Mouse (Mus musculus): ENCODE measurements around the gene Neu3. TPM values are rescaled to one million over a fixed set of nuclear protein-coding genes. Genes with fewer than 3 reads are reported as not detected.

Gene Neu3
- total and polyA plus RNA-seq, 3 experiments, result 6.6 to 9.0 (median 7.2) TPM

DNA sequence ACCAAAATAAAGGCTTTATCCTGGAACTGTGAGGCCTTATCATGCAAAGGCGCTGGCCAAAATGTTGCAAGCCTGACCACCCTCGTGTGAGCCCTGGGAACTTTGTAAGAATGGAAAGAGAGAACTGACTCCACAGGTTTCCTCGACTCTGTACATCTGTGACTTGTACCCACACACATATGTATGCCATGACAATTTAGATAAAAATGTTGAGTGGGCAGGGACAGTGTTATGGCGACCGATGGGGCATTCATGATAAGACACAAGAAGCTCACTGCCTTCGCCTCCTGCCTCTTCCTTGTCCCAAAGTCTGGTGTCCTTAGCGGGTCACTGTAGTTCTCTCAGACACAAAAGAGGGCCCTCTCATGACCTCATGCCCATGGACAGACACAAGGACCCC lies 29.1 kb downstream of the Neu3 start:
- H3K4me1 ChIP-seq (ENCODE audit: insufficient read depth, low read depth, low read length), result peaks cover 15% of the 10 kb centered on the region
- H3K36me3 ChIP-seq (replicated peaks), result no peaks in the 10 kb centered on the region
- H3K9me3 ChIP-seq (replicated peaks), result peaks cover 5% of the 10 kb centered on the region; the same call in 1 of the 2 replicates
- ATAC-seq (ENCODE audit: extremely low read depth, insufficient number of reproducible peaks, low FRiP score, poor library complexity, severe bottlenecking) (no peak), DNase-seq (ENCODE audit: low spot score) (no peak)
- no peak overlapping the region for H3K4me3 ChIP-seq (ENCODE audit: low read depth, low read length)
- peaks cover 33% of the 10 kb centered on the region for H3K27me3 ChIP-seq (ENCODE audit: insufficient read depth, low read length)
- no peak for TF ChIP-seq GATA2 (IDR thresholded peaks at IDR 0.05; ENCODE audit: borderline replicate concordance, low read depth, low read length)
- TF ChIP-seq TAL1 (conservative IDR thresholded peaks at IDR 0.05; ENCODE audit: low read depth, low read length), result no peak
- TF ChIP-seq GATA1 (IDR thresholded peaks at IDR 0.05; ENCODE audit: borderline replicate concordance, low read length), result no peak
- TF ChIP-seq CTCF (IDR thresholded peaks at IDR 0.05; ENCODE audit: low read depth, low read length), result no peak
- TF ChIP-seq POLR2AphosphoS5 (IDR thresholded peaks at IDR 0.05; ENCODE audit: insufficient replicate concordance, low read depth, low read length), result no peak

GRCm38 (mm10) chr7:99797911-99798647 lies 30.1 kb downstream of the Neu3 start:
- peak; percentile 59 for DNase-seq (ENCODE audit: low spot score)
- peaks cover 7% of the 10 kb centered on the region for H3K4me1 ChIP-seq (ENCODE audit: insufficient read depth, low read depth, low read length)
- no peaks in the 10 kb centered on the region for H3K36me3 ChIP-seq (replicated peaks)
- peak; percentile 58 for TF ChIP-seq CTCF (IDR thresholded peaks at IDR 0.05; ENCODE audit: low read depth, low read length)
- TF ChIP-seq POLR2AphosphoS5 (IDR thresholded peaks at IDR 0.05; ENCODE audit: insufficient replicate concordance, low read depth, low read length), result no peak
- H3K4me3 ChIP-seq (ENCODE audit: low read depth, low read length), result no peak overlapping the region
- peaks cover 38% of the 10 kb centered on the region for H3K27me3 ChIP-seq (ENCODE audit: insufficient read depth, low read length)
- peaks cover 5% of the 10 kb centered on the region; the same call in 1 of the 2 replicates for H3K9me3 ChIP-seq (replicated peaks)
- ATAC-seq (ENCODE audit: extremely low read depth, insufficient number of reproducible peaks, low FRiP score, poor library complexity, severe bottlenecking), result no peak

DNA sequence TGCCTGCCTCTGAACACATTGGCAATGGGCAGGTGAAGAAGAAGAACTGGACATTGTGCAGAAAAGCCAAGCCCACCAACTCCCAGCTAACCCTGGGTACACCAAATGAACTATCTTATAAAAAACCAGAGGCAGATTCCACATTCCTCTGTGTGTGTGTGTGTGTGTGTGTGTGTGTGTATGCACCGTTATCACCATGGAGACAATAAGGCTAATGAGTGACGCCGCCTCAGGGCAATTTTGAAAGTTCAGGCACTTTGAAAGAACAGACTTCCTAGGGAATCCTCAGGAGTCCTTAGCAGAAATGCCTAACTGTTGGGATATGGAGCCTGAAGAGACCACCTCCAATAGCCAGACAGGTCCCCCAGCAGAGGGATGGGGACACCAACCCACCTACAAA lies 31.0 kb downstream of the Neu3 start:
- peaks cover 5% of the 10 kb centered on the region; the same call in 1 of the 2 replicates for H3K9me3 ChIP-seq (replicated peaks)
- DNase-seq (ENCODE audit: low spot score) (no peak), ATAC-seq (ENCODE audit: extremely low read depth, insufficient number of reproducible peaks, low FRiP score, poor library complexity, severe bottlenecking) (no peak)
- H3K4me3 ChIP-seq (ENCODE audit: low read depth, low read length), result no peak overlapping the region
- peaks cover 41% of the 10 kb centered on the region for H3K27me3 ChIP-seq (ENCODE audit: insufficient read depth, low read length)
- no peaks in the 10 kb centered on the region for H3K36me3 ChIP-seq (replicated peaks)
- H3K4me1 ChIP-seq (ENCODE audit: insufficient read depth, low read depth, low read length), result peaks cover 3% of the 10 kb centered on the region; the same call in 1 of the 2 replicates
- no peak for TF ChIP-seq CTCF (IDR thresholded peaks at IDR 0.05; ENCODE audit: low read depth, low read length)
- no peak for TF ChIP-seq TAL1 (conservative IDR thresholded peaks at IDR 0.05; ENCODE audit: low read depth, low read length)
- no peak for TF ChIP-seq GATA2 (IDR thresholded peaks at IDR 0.05; ENCODE audit: borderline replicate concordance, low read depth, low read length)
- TF ChIP-seq POLR2AphosphoS5 (IDR thresholded peaks at IDR 0.05; ENCODE audit: insufficient replicate concordance, low read depth, low read length), result no peak
- TF ChIP-seq GATA1 (IDR thresholded peaks at IDR 0.05; ENCODE audit: borderline replicate concordance, low read length), result no peak

DNA sequence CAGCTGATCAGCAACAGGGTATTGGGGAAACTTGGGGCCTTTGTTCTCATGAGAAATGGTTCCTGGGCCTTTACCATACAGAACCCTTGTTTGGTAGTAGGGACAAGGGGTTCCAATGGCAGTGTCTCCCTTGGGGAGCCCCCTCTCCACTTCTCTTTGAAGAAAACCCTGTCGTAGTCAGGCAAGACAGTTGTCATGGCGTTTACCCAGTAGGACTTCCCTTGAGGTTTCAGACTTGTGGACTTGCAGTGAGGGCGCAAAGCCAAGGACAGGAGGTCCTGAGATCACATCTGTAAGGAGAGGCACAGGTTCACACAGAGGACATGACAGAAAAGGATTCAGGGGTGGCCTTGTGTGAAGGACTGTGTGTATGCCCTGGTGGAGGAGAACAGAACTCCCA lies 31.7 kb downstream of the Neu3 start:
- no peak overlapping the region for H3K4me3 ChIP-seq (ENCODE audit: low read depth, low read length)
- no peak for ATAC-seq (ENCODE audit: extremely low read depth, insufficient number of reproducible peaks, low FRiP score, poor library complexity, severe bottlenecking)
- peaks cover 3% of the 10 kb centered on the region; the same call in 1 of the 2 replicates for H3K4me1 ChIP-seq (ENCODE audit: insufficient read depth, low read depth, low read length)
- peaks cover 45% of the 10 kb centered on the region for H3K27me3 ChIP-seq (ENCODE audit: insufficient read depth, low read length)
- no peak for TF ChIP-seq CTCF (IDR thresholded peaks at IDR 0.05; ENCODE audit: low read depth, low read length)
- TF ChIP-seq TAL1 (conservative IDR thresholded peaks at IDR 0.05; ENCODE audit: low read depth, low read length), result no peak
- TF ChIP-seq POLR2AphosphoS5 (IDR thresholded peaks at IDR 0.05; ENCODE audit: insufficient replicate concordance, low read depth, low read length), result no peak
- TF ChIP-seq GATA1 (IDR thresholded peaks at IDR 0.05; ENCODE audit: borderline replicate concordance, low read length), result no peak
- TF ChIP-seq GATA2 (IDR thresholded peaks at IDR 0.05; ENCODE audit: borderline replicate concordance, low read depth, low read length), result no peak
- no peak for DNase-seq (ENCODE audit: low spot score)
- no peaks in the 10 kb centered on the region for H3K9me3 ChIP-seq (replicated peaks)
- H3K36me3 ChIP-seq (replicated peaks), result no peaks in the 10 kb centered on the region

- ATAC-seq (ENCODE audit: extremely low read depth, insufficient number of reproducible peaks, low FRiP score, poor library complexity, severe bottlenecking) (no peak), DNase-seq (ENCODE audit: low spot score) (no peak)
- H3K9me3 ChIP-seq (replicated peaks), result no peaks in the 10 kb centered on the region
- H3K27me3 ChIP-seq (ENCODE audit: insufficient read depth, low read length), result peaks cover 54% of the 10 kb centered on the region
- TF ChIP-seq TAL1 (conservative IDR thresholded peaks at IDR 0.05; ENCODE audit: low read depth, low read length), result no peak
- TF ChIP-seq GATA1 (IDR thresholded peaks at IDR 0.05; ENCODE audit: borderline replicate concordance, low read length), result no peak
- no peak for TF ChIP-seq GATA2 (IDR thresholded peaks at IDR 0.05; ENCODE audit: borderline replicate concordance, low read depth, low read length)
- TF ChIP-seq POLR2AphosphoS5 (IDR thresholded peaks at IDR 0.05; ENCODE audit: insufficient replicate concordance, low read depth, low read length), result no peak
- no peak for TF ChIP-seq CTCF (IDR thresholded peaks at IDR 0.05; ENCODE audit: low read depth, low read length)
- H3K36me3 ChIP-seq (replicated peaks), result no peaks in the 10 kb centered on the region
- H3K4me1 ChIP-seq (ENCODE audit: insufficient read depth, low read depth, low read length), result peaks cover 3% of the 10 kb centered on the region; the same call in 1 of the 2 replicates
- H3K4me3 ChIP-seq (ENCODE audit: low read depth, low read length), result no peak overlapping the region
Observed at GRCm38 (mm10) chr7:99795192-99795981, 32.8 kb downstream of the Neu3 start.

- Histone ChIP-seq H3K4me1 (ENCODE audit: insufficient read depth, low read depth, low read length) (peaks cover 3% of the 10 kb centered on the region; the same call in 1 of the 2 replicates), H3K36me3 (replicated peaks) (no peaks in the 10 kb centered on the region), H3K27me3 (ENCODE audit: insufficient read depth, low read length) (peaks cover 52% of the 10 kb centered on the region), H3K9me3 (replicated peaks) (no peaks in the 10 kb centered on the region), H3K4me3 (ENCODE audit: low read depth, low read length) (no peak overlapping the region)
- DNase-seq (ENCODE audit: low spot score), result no peak
- TF ChIP-seq GATA1 (IDR thresholded peaks at IDR 0.05; ENCODE audit: borderline replicate concordance, low read length), result no peak
- no peak for TF ChIP-seq POLR2AphosphoS5 (IDR thresholded peaks at IDR 0.05; ENCODE audit: insufficient replicate concordance, low read depth, low read length)
- TF ChIP-seq TAL1 (conservative IDR thresholded peaks at IDR 0.05; ENCODE audit: low read depth, low read length), result no peak
- no peak for TF ChIP-seq GATA2 (IDR thresholded peaks at IDR 0.05; ENCODE audit: borderline replicate concordance, low read depth, low read length)
- no peak for TF ChIP-seq CTCF (IDR thresholded peaks at IDR 0.05; ENCODE audit: low read depth, low read length)
- ATAC-seq (ENCODE audit: extremely low read depth, insufficient number of reproducible peaks, low FRiP score, poor library complexity, severe bottlenecking), result no peak
Observed at GRCm38 (mm10) chr7:99794096-99794495, 34.1 kb downstream of the Neu3 start.

All from G1E (cell line).